Mouse (Mus musculus) liver, adult 2 months (tissue): ENCODE measurements at regions not wholly inside any gene's neighbourhood (a gene's known extent, or its start where the extent isn't known, plus 50 kb on each side); places are given as distances from the start of the nearest gene placed in this dataset.

Experiments
- CTCF ChIP-seq: fragments of 200-500 bp; IDR thresholded peaks from 2 replicates; pipeline ENCODE4 v1.5.1; 2011; ENCODE audit warnings: low read depth, low read length, control low read depth
- POLR2A ChIP-seq: fragments of 200-500 bp; IDR thresholded peaks from 2 replicates; pipeline ENCODE4 v1.6.1; 2011; ENCODE audit warnings: low read length, control low read depth; ENCODE audit not compliant: insufficient read depth; ENCODE audit errors: extremely low read depth

GRCm38 (mm10) chr1:137042414-137043010 is 82.3 kb upstream of the Nr5a2 start:
- no peak for TF ChIP-seq CTCF
- no peak for TF ChIP-seq POLR2A
